Mouse (Mus musculus): ENCODE data around the gene Stim1. TPM values are rescaled to one million over a fixed set of nuclear protein-coding genes. Genes with fewer than 3 reads are reported as not detected.
A peak's percentile ranks its signal among the peaks of the same experiment; 100 is the strongest.

Stim1 gene
- 30.5 and 48.2 TPM in 2 replicates for total RNA-seq (2014; fragmentation: Nextera tagmentation)
- 22.9 and 28.3 TPM in 2 replicates for total RNA-seq (2017)

DNA sequence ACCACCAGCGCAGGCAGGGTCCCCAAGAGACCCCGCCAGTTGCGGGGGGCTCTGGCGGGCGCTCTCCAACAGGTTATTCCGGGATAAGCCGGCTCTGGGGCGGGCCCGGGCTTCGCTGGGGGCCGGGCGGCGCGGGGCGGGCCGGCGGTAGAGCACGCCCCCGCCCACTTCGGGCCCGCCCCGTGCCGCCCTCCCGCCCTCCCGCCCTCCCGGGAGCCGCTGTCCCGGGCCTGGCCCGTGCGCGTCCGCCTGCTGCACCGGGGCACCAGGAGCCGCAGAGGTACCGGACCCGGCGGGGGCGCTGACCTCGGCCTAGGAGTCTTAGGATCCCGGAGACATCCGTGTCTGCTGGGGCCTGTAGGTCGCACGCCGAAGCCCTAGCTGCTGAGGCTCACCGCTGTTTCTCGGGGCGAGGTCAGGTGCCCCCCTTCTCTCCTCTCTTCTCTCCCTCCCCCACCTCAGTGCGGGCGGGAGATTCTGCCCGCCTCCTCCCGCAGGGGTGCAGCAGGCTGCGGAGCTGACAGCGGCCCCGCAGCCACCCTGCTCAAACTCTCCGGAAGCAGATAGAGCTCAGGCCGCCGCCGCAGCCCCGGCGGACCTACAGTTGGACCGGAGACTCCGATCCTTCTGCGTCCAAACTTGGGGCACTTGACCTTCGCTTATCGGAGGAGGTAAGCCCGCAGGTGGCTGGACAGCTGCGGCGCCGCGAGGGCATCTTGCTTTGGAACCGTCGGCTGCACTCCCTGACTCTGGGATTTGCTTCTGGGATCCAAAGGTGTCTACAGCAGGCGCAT, at the start of gene Stim1:
Gene Stim1, plus strand, starts transcription at position 206 of the 794 bp plus-strand sequence.
- peak; percentile 45 for ATAC-seq (replicated peaks; ENCODE audit: poor library complexity, severe bottlenecking)

DNA sequence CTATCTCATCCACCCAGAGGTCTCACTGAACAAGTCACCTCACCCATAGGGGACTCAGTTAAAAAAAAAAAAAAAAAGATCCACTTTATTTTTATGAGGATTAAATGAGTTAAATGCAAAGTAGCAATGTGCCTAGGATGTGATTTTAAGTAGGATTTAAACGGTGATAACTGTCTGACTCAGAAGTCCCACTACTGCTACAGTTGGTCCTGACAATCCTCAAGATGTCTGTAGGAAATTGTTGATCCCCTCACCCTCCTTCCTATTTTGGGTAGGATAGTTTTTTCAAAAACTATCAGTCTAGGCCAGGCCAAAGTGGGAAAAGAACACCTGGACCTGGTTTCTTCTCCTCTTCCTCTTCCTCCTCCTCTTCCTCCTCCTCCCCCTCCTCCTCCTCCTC, 45.7 kb upstream of the Stim1 start:
- no peak for ATAC-seq (replicated peaks; ENCODE audit: poor library complexity, severe bottlenecking)

DNA sequence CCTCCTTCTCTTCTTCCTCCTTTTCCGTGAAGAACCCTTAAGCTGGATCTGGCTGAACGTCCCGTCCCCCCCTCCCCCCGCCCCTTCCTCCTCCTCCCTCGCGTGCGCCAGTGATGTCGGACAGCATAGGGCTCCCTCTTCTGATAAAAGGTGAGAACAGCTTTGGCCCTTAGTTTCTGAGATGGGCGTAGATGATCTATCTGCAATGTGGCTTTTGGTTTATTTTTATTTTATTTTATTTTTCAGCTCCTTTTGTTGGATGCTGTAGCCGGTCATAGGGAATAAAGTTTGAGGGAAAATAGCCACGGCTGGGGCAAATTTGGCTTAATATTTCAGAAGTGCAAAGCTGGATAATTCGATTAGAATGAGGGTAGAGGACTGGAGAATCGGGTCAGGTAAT, 45.3 kb upstream of the Stim1 start:
- peak; percentile 86 for ATAC-seq (replicated peaks; ENCODE audit: poor library complexity, severe bottlenecking)

DNA sequence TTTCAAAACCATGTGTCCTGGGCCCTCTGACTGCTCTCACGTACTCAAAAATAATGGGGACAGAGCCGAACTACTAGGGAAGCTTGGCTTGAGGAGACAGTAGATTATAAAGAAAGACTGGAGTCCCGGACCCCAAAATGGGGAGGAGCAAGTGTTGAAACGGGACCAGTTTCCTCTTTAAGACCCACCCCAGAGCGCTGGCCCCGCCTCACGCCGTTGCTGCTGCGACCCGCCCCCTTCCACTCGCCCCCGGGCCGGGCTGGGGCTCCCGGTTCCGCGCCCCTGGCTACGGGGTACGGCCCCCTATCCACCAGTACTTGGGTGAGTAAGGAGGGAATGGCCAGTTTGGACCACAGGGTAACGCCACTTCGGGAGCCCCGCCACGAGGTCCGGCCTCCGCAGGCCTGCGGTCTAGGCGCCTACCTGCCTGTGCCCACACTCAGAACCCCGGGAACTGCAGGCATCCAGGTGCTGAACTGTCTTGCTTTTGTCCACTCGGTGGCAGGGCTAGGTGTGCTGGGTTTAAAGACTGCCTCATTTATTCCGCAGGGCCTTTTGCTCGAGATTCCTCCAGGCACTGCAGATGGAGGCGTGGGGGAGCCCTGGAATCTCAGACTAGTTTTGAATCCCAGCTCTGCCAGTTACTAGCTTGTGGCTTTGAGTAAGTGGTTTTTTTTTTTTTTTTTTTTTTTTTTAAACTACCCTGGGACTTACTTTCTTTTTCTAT, 44.6 kb upstream of the Stim1 start:
- peak; percentile 92 for ATAC-seq (replicated peaks; ENCODE audit: poor library complexity, severe bottlenecking)

DNA sequence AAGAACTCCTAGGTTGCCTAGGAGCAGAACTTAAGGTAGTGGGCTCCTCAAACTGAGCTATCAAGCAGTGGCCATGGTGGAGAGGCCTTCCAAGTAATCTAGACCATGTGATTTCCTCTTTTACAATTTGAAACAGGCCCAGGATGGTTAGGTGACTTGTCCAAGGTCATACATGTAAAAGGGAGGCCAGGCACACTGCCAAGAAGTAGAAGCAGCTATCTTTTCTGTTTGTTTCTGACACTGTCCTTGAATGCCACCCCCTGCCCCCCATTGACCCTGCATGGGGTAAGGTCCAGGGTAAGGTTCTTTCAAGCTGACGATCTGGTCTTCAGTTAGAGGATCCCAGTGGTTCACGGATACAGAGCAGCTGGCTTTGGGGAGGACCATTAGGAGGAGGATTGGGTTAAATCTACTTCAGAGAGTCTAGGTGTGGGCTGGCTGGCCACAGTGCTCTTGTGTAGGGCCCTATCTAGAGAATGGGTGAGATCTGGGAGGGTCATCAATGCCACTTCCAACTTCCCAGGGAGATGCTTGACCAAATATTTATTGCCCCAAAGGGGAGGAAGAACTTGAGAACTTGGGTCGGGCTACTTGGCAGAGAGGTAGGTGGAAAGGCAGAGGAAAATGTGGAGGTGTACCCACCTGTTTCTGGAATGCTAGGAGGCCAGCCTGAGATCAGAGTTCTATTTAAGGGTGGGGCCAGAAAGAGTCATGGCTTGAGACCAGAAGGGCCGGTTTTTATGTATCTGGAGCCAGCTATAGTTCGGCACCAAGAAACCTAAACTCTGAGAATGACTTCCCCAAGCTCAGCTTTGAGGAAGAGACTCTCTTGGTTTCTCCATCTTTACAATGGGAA, 43.5 kb upstream of the Stim1 start:
- ATAC-seq (replicated peaks; ENCODE audit: poor library complexity, severe bottlenecking), result no peak

DNA sequence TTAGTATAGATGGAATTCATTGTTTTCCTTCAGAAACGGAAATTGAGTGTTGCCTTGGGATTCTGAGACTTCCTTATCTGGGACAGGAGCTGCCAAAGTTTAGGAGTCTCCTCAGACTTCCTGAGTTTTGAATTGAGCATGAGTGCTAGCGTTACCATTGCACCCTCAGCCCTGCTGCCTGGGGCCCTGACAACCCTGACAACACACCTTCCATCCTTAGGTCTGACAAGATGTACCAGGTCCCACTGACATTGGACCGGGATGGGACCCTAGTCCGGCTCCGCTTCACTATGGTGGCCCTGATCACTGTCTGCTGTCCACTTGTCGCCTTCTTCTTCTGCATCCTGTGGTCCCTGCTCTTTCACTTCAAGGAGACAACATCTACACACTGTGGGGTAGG, 41.6 kb upstream of the Stim1 start:
- no peak for ATAC-seq (replicated peaks; ENCODE audit: poor library complexity, severe bottlenecking)

DNA sequence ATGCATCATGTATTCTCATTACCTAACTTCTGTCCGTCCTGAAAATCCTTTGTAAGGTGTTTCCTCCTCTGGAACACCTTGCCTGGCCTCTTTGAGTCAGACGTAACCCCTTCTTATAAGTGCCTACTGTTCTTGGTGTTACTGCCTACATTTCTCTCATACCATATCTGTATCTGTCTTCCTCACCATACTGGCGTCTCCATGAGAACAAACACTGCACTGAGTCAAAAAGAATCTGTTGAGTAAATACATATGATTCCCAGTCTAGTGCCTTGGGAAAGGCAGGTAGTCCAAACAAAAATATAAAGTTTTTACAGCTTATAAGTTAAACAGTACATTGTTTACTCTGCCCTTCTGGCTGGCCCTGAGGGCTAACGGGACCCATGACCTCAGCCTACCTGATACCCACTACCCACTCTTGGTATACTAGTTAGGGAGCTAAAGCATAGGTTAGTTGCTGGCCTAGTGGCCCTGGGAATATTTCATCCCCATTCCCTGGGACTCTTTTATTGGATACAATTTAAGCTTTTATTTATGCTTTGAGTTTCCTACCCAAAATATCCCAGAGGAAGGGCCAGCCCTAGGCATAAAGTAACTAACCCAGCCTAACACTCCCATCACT, 39.4 kb upstream of the Stim1 start:
- no peak for ATAC-seq (replicated peaks; ENCODE audit: poor library complexity, severe bottlenecking)

DNA sequence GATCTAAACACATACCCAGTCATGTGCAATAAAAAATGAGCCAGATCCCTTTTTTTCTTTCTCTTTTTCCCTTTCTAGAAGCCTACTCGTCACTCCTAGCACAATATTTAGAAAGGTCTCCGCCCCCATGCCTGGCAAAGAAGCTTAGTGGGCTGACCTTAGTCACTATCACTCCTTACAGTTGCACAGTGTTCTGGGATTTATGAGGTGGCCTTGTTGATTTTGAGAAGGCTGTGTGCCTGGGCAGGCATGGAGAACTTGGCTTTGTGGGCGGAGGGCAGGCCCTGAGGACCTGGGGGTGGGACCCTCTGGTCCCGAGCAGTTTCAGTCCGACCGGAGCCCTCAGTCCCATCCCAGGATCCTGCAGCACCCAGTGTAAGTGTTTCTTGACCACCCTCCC, 37.8 kb upstream of the Stim1 start:
- ATAC-seq (replicated peaks; ENCODE audit: poor library complexity, severe bottlenecking), result no peak

DNA sequence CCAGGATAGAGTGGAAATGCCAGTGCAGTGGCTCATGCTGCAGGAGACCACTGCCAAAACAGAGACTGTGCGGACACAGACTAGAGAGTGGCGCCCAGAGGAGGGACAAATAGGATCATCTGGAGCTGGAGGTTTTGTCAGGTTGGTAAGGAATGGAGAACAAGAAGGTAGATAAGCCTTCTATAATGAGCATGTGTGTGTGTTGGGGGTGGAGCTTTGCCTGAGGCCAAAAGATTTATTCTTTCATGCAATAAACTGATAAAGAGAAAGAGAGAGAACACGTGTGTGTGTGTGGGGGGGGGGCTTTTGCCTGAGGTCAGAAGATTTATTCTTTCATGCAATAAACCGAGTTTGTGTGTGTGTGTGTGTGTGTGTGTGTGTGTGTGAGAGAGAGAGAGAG, 34.5 kb upstream of the Stim1 start:
- ATAC-seq (replicated peaks; ENCODE audit: poor library complexity, severe bottlenecking), result no peak; the same call in 1 of the 2 replicates

DNA sequence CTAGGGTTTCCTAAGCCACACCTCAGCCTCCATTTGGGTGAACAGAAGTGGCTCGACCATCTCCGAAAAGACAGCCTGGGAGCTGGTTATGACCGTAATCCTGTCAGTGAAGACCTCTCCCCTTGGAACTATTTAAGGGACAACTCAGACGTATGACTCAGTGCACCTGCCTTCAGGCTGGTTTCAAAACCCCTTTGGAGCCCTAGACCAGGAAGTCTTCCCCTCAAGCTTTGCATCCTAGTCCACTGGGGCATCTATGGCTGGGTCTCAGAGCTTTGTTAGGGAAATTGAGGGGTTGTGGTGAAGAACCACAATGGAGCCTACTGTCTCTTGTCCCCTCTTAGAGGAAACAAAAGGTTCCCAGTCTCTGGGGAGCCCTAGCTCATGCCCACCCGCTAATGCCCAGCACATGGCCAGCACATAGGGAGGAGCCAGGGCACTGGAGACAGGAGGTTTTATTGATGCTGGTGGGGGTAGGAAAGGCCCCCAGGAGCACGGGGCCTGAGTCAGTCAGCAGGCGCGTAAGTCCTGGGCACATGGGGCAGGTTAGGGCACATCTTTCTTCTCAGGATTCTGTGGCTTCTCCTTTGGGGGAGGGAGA, 28.8 kb upstream of the Stim1 start:
- ATAC-seq (replicated peaks; ENCODE audit: poor library complexity, severe bottlenecking), result no peak

DNA sequence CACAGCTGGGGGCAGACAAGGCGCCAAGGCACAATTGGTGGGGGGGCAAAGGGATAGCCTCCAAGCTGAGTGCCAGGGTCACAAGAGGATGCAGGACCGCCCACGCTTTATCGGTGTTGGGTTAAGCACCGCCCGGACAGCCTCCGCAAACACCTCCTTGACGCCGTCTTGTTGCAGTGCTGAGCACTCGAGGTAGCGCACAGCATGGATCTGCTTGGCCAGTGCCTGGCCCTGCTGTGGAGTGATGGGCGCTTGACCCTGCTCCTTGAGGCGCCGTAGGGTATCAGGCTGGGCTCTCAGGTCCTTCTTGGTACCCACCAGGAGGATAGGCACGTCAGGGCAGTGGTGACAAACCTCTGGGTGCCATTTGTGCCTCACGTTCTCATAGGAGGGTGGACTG, 28.0 kb upstream of the Stim1 start:
- ATAC-seq (replicated peaks; ENCODE audit: poor library complexity, severe bottlenecking), result no peak

DNA sequence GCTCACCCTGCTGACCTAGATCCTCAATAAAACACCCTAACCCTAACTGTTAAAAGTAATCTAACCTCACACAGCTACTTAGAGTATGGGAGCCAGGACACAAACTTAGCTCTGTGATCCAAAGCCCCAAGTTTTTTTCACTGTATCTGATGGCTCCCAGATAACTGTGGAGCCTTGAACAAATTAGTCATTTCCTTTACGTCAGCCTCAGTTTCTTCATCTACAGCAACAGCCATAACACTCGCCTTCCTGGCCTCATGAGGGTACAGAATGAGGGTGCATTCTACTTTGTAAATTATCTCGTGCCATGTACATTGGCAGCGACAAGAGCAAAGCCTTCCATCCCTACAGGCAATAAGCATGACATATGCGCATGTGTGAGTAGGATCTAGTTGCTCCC, 25.2 kb upstream of the Stim1 start:
- 0 out of 2 replicates have a peak, but pooled peaks have one; percentile 7 for ATAC-seq (replicated peaks; ENCODE audit: poor library complexity, severe bottlenecking)

DNA sequence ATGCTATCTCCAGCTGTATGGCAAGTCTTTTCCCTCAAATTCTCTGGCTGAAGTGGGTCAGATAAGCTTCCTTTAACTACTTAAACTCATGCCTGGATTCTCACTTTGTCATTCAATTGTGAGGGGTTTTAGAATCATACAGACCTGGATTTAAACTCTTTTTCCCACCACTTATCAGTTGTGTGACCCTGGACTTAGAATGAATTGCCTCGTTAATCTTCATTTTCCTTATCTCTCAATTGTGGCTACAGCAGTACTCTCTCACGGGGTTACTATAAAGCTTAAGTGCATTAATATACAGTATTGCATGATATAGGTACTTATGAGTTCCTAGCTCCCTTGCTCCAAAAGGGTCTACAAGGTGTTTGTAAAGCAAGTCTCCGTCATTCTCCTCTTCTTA, 24.7 kb upstream of the Stim1 start:
- ATAC-seq (replicated peaks; ENCODE audit: poor library complexity, severe bottlenecking), result no peak

DNA sequence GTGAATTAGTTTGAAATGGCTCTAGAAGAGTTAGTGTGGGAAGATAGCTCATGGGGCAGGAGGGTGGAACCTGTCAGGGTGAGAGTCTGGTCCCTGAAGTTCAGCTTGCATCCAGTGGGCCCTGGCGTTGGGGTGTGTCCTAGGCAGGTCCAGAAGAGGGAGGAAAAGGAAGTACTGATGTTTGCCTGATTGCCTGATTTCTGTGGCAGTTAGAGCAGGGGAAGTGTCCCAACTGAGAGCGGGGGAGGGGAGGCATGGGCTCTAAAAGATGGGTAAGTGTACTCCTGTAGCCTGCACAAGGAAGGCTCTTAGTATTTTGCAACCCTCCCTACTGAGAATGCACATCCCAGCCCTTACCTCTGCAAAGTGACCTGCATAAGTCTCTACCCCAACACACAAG, 23.7 kb upstream of the Stim1 start:
- peak; percentile 55 for ATAC-seq (replicated peaks; ENCODE audit: poor library complexity, severe bottlenecking)

DNA sequence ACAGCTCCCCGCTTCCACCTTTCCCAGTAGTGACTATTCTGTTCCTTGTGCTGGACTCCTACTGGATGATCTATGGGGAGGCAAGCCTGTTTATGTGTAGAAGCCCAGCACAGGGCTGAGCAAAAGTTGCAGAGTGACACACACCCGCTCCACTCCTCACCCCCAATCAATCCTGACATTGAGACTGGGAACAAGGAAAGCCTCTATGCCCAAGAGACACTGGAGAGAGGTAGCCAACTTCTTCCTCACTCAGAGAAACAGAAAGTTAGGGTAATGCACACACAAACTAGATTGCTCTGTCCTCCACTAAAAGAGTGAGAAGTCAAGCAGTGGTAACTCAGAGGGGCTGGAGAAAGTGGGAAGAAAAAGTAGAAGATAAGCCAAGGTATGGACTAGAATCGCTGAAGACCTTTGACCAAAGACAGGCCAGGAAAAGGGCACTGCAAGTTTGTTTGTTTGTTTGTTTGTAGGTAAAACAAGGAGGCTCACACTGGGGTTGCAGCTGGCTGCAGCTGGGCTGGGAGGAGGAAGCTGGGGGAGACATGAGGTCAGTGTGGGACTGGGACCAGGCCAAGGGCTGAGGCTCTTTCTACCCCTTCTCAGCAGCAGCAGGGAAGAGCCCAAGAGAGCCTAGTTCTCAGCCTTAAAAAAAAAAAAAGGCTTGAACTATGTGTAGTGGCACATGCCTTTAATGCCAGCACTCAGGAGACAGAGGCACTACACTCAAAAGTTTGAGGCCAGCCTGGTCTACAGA, 22.6 kb upstream of the Stim1 start:
- no peak for ATAC-seq (replicated peaks; ENCODE audit: poor library complexity, severe bottlenecking)

DNA sequence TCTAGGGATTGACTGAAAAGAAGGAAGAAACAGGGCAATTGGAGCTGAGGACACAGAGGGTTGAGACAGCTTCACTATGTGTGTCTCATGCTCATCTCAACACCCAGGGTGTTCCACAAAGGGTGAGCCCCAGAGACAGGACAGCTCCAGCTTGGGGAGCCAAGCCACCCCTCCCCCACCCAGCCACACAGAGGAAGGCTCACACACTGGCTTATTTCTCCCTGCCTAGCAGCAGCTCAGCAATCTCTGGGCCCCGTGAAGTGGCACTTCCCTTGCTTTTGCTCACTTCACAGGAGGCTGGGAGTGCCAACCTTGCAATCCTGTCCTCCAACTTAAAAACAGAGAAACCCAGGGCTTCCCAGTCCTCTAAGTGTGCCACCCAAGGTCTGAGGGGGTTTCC, 21.8 kb upstream of the Stim1 start:
- no peak for ATAC-seq (replicated peaks; ENCODE audit: poor library complexity, severe bottlenecking)

DNA sequence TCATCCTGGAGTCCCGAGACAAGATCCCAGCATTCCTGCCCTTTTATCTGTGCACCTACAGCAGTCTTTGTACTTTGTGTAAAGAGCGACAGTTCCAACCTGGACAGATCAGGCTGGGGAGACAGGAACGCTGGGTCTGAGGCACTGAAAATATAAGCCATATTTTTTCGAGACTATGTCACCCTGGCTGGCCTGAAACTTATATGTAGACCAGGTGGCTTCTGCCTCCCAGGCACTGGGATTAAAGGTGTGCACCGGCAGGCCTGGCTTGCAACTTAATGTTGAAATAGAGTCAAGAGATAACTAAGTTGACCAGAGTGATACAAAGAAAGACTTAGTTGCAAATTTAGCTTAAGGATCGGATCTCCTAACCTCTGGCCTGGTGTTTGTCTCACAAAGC, 21.3 kb upstream of the Stim1 start:
- ATAC-seq (replicated peaks; ENCODE audit: poor library complexity, severe bottlenecking), result no peak

DNA sequence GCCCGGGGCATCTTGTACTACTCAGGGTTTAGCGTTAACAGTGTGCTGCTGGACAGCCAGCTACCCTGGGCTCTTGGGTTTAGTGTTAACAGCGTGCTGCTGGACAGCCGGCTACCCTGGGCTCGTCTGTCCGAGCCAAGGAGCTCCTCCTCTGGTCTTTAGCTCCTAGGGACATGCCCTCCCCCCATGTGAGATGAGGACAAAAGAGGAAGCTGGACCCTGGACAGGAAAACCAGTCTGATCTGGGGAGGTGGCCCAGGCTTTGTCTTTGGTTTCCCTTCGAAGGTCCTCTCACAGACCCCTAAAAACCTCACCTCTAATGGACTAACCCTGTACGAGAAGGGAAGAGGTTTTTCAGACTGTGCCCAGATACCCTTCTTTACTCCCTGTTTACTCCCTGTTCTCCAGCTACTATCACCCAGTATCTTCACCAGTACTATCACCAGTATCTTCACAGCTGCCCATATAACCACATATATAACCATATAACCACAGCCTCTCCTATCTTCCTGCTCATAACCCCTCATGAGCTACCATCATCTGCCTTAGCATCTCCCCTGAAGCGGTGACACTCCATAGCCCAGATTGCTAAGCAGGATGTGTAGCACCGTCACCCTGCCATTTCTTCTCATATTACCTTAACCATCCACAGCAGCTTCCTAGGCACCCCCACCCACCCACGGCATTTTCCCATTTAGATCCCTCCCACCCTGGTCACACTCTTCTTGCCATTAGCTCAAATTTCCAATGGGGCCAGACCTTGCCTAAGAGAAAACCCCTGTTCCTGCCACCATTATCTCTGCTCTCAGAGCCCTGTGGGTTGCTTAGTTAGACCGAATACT, 20.4 kb upstream of the Stim1 start:
- peak; percentile 11 for ATAC-seq (replicated peaks; ENCODE audit: poor library complexity, severe bottlenecking)
